Mouse (Mus musculus) brown adipose tissue, adult 24 weeks (tissue): ENCODE data around the gene Lrrc31. TPM values are rescaled to one million over a fixed set of nuclear protein-coding genes. Genes with fewer than 3 reads are reported as not detected.

Experiments used
- H3K27ac ChIP-seq: fragments of 200-500 bp; replicated peaks from 2 replicates; pipeline ENCODE4 v1.5.1; 2012; ENCODE audit warnings: low read depth, mild to moderate bottlenecking, low read length
- H3K4me1 ChIP-seq: fragments of 200-500 bp; 2 replicates; pipeline ENCODE4 v1.6.1; 2012; ENCODE audit warnings: low read length, mixed read lengths; ENCODE audit not compliant: control insufficient read depth, insufficient read depth, insufficient read length
- H3K4me3 ChIP-seq: fragments of 200-500 bp; 2 replicates; pipeline ENCODE4 v1.5.1; 2012; ENCODE audit warnings: low read depth, mild to moderate bottlenecking, low read length, moderate library complexity; ENCODE audit not compliant: insufficient read depth
- polyA plus RNA-seq: library from polyadenylated mRNA; stranded (reverse); fragments of >200 nt; gene quantifications from 2 replicates; pipeline ENCODE4 v1.2.4, GENCODE M21; 2012; ENCODE audit not compliant: missing spikeins, insufficient read depth, insufficient read length

Lrrc31 gene
- polyA plus RNA-seq, 1 experiment: not detected

- H3K4me3 ChIP-seq: no peak overlapping the region
- no peaks in the 10 kb centered on the region for H3K4me1 ChIP-seq
- no peak overlapping the region for H3K27ac ChIP-seq
Observed at GRCm38 (mm10) chr3:30713334-30713733, 13.7 kb upstream of the Lrrc31 start.

- H3K4me3 ChIP-seq: no peak overlapping the region
- no peak overlapping the region for H3K27ac ChIP-seq
- no peaks in the 10 kb centered on the region for H3K4me1 ChIP-seq
Observed at GRCm38 (mm10) chr3:30710191-30710590, 10.5 kb upstream of the Lrrc31 start.

GRCm38 (mm10) chr3:30706614-30707276 lies 7.1 kb upstream of the Lrrc31 start:
- no peaks in the 10 kb centered on the region for H3K4me1 ChIP-seq

GRCm38 (mm10) chr3:30705977-30706376 lies 6.3 kb upstream of the Lrrc31 start:
- H3K4me1 ChIP-seq: no peaks in the 10 kb centered on the region
- H3K4me3 ChIP-seq: no peak overlapping the region
- H3K27ac ChIP-seq: no peak overlapping the region

More at GRCm38 (mm10) chr3:30706614-30707276, 7.1 kb upstream of the Lrrc31 start:
- Histone ChIP-seq H3K27ac (no peak overlapping the region), H3K4me3 (no peak overlapping the region)

GRCm38 (mm10) chr3:30697891-30698290 lies 1.8 kb downstream of the Lrrc31 start:
- Histone ChIP-seq H3K27ac (no peak overlapping the region), H3K4me3 (no peak overlapping the region), H3K4me1 (no peaks in the 10 kb centered on the region)

GRCm38 (mm10) chr3:30696346-30696745 lies 3.3 kb downstream of the Lrrc31 start:
- H3K4me3 ChIP-seq: no peak overlapping the region
- no peaks in the 10 kb centered on the region for H3K4me1 ChIP-seq
- no peak overlapping the region for H3K27ac ChIP-seq

GRCm38 (mm10) chr3:30695661-30696060 lies 4.0 kb downstream of the Lrrc31 start:
- no peak overlapping the region for H3K27ac ChIP-seq
- H3K4me3 ChIP-seq: no peak overlapping the region
- H3K4me1 ChIP-seq: no peaks in the 10 kb centered on the region

GRCm38 (mm10) chr3:30690976-30691375 lies 8.7 kb downstream of the Lrrc31 start:
- Histone ChIP-seq H3K4me1 (no peaks in the 10 kb centered on the region), H3K4me3 (no peak overlapping the region), H3K27ac (no peak overlapping the region)

GRCm38 (mm10) chr3:30687216-30687615 lies 12.4 kb downstream of the Lrrc31 start:
- Histone ChIP-seq H3K27ac (no peak overlapping the region), H3K4me1 (no peaks in the 10 kb centered on the region), H3K4me3 (no peak overlapping the region)

GRCm38 (mm10) chr3:30683190-30683589 lies 16.5 kb downstream of the Lrrc31 start:
- no peak overlapping the region for H3K27ac ChIP-seq
- H3K4me3 ChIP-seq: no peak overlapping the region
- H3K4me1 ChIP-seq: no peaks in the 10 kb centered on the region

GRCm38 (mm10) chr3:30658486-30658885 lies 41.2 kb downstream of the Lrrc31 start:
- H3K4me1 ChIP-seq: no peaks in the 10 kb centered on the region
- H3K27ac ChIP-seq: no peak overlapping the region
- no peak overlapping the region for H3K4me3 ChIP-seq

- Histone ChIP-seq H3K27ac (no peak overlapping the region), H3K4me1 (no peaks in the 10 kb centered on the region), H3K4me3 (no peak overlapping the region)
Observed at GRCm38 (mm10) chr3:30655937-30656336, 43.7 kb downstream of the Lrrc31 start.

- H3K4me1 ChIP-seq: 0 out of 2 replicates have a peak, but pooled peaks cover 6% of the 10 kb centered on the region
- H3K27ac ChIP-seq: no peak overlapping the region
- 0 out of 2 replicates have a peak overlapping the region, but pooled peaks have one; percentile 6 for H3K4me3 ChIP-seq
Observed at GRCm38 (mm10) chr3:30650062-30650841, 49.4 kb downstream of the Lrrc31 start.

- 0 out of 2 replicates have a peak, but pooled peaks cover 6% of the 10 kb centered on the region for H3K4me1 ChIP-seq
- H3K27ac ChIP-seq: no peak overlapping the region
- H3K4me3 ChIP-seq: no peak overlapping the region
Observed at GRCm38 (mm10) chr3:30648466-30648865, 51.2 kb downstream of the Lrrc31 start.

GRCm38 (mm10) chr3:30647440-30648090 lies 52.1 kb downstream of the Lrrc31 start, which contains the start of gene Lrrc34:
Gene Lrrc34 (minus strand): TSS chr3:30647869.
- no peak within 1 kb of the TSS for H3K27ac ChIP-seq
- H3K4me3 ChIP-seq: no peak within 1 kb of the TSS
- H3K4me1 ChIP-seq: 0 out of 2 replicates have a peak, but pooled peaks cover 6% of the 10 kb centered on the region
